Mouse (Mus musculus) layer of hippocampus, postnatal 10 days (tissue): ENCODE measurements around the gene Rab11b. TPM values are rescaled to one million over a fixed set of nuclear protein-coding genes. Genes with fewer than 3 reads are reported as not detected.

ENCODE experiments used
- DNase-seq, 2 experiments: peaks; one replicate each; pipeline ENCODE4 v3.0.0; 2021; ENCODE audit warnings: low spot score in 2 of 2
- total RNA-seq, 2 experiments: library from RNA; stranded (reverse); gene quantifications; 2 replicates each; pipeline ENCODE4 v1.2.3; 2021

Gene Rab11b
- total RNA-seq, 2 experiments from 2014 or later: 252 to 307 TPM

GRCm38 (mm10) chr17:33717982-33718381 is 42.3 kb downstream of the Rab11b start:
- DNase-seq: no peak

- DNase-seq: no peak
These were observed 43.1 kb downstream of the Rab11b start for GRCm38 (mm10) chr17:33717246-33717645.

- no peak for DNase-seq
These were observed 45.6 kb downstream of the Rab11b start for GRCm38 (mm10) chr17:33714779-33715178.

- no peak for DNase-seq
These were observed 47.1 kb downstream of the Rab11b start for GRCm38 (mm10) chr17:33713271-33713670.

GRCm38 (mm10) chr17:33709834-33710233 is 50.5 kb downstream of the Rab11b start:
- no peak for DNase-seq

- no peak for DNase-seq
These were observed 57.2 kb downstream of the Rab11b start for GRCm38 (mm10) chr17:33703091-33703490.

GRCm38 (mm10) chr17:33702178-33702577 is 58.2 kb downstream of the Rab11b start:
- DNase-seq: no peak

- no peak for DNase-seq
These were observed 64.9 kb downstream of the Rab11b start for GRCm38 (mm10) chr17:33695471-33695870.

Other genes with a start within 250 kb of the Rab11b start
- 10 to 100 TPM; 37.2 to 37.5 TPM for gene Adamts10, start 236.3 kb downstream of the Rab11b start, total RNA-seq
- 1 to 10 TPM; 1.5 to 1.6 TPM for gene Myo1f, start 204.8 kb downstream of the Rab11b start, total RNA-seq
- 10 to 100 TPM; 48.0 to 53.1 TPM for gene Zfp414, start 131.4 kb downstream of the Rab11b start, total RNA-seq
- under 1 TPM in 1 of 2 experiments, not detected in 1; 0.27 TPM for gene Pram1, start 122.5 kb downstream of the Rab11b start, total RNA-seq
- gene Hnrnpm, start 73.7 kb downstream of the Rab11b start, total RNA-seq: 100 to 1,000 TPM; 138 to 167 TPM
- gene March2, start 41.9 kb downstream of the Rab11b start, total RNA-seq: 10 to 100 TPM; 74.1 to 76.0 TPM
- 1 to 10 TPM; 6.9 to 9.5 TPM for gene Angptl4, start 21.3 kb upstream of the Rab11b start, total RNA-seq
- gene Kank3, start 50.0 kb upstream of the Rab11b start, total RNA-seq: 10 to 100 TPM; 38.0 to 51.2 TPM
- 100 to 1,000 TPM; 919 to 984 TPM for gene Rps28, start 64.0 kb upstream of the Rab11b start, total RNA-seq
- gene Ndufa7, start 64.0 kb upstream of the Rab11b start, total RNA-seq: 100 to 1,000 TPM; 244 to 245 TPM
- 10 to 100 TPM; 25.1 to 27.1 TPM for gene Cd320, start 82.6 kb upstream of the Rab11b start, total RNA-seq
- gene Gm7029, start 113.3 kb upstream of the Rab11b start, total RNA-seq: not detected
- gene Kifc1, start 130.1 kb upstream of the Rab11b start, total RNA-seq: 1 to 10 TPM; 5.6 to 6.8 TPM
- 1 to 10 TPM in 1 of 2 experiments, under 1 TPM in 1; 0.87 to 1.1 TPM for gene Platr17, start 144.6 kb upstream of the Rab11b start, total RNA-seq
- gene Daxx, start 148.9 kb upstream of the Rab11b start, total RNA-seq: 10 to 100 TPM; 23.9 to 29.6 TPM
- 10 to 100 TPM; 36.3 to 40.7 TPM for gene Tapbp, start 155.4 kb upstream of the Rab11b start, total RNA-seq
- 10 to 100 TPM; 29.4 to 30.5 TPM for gene Zbtb22, start 155.4 kb upstream of the Rab11b start, total RNA-seq
- 10 to 100 TPM; 60.2 to 80.6 TPM for gene Rgl2, start 169.0 kb upstream of the Rab11b start, total RNA-seq
- 100 to 1,000 TPM in 1 of 2 experiments, 10 to 100 TPM in 1; 83.1 to 106 TPM for gene Pfdn6, start 179.8 kb upstream of the Rab11b start, total RNA-seq
- gene Wdr46, start 180.1 kb upstream of the Rab11b start, total RNA-seq: 10 to 100 TPM; 21.8 to 24.8 TPM
- gene B3galt4, start 191.0 kb upstream of the Rab11b start, total RNA-seq: 1 to 10 TPM; 6.2 to 6.7 TPM
- 10 to 100 TPM; 80.4 to 81.7 TPM for gene Vps52, start 195.3 kb upstream of the Rab11b start, total RNA-seq
- gene Rps18, start 195.5 kb upstream of the Rab11b start, total RNA-seq: 100 to 1,000 TPM; 453 to 457 TPM
- gene H2-K1, start 239.8 kb upstream of the Rab11b start, total RNA-seq: 10 to 100 TPM; 11.1 to 14.3 TPM